Mouse (Mus musculus): ENCODE measurements around the gene Cd47.

DNA sequence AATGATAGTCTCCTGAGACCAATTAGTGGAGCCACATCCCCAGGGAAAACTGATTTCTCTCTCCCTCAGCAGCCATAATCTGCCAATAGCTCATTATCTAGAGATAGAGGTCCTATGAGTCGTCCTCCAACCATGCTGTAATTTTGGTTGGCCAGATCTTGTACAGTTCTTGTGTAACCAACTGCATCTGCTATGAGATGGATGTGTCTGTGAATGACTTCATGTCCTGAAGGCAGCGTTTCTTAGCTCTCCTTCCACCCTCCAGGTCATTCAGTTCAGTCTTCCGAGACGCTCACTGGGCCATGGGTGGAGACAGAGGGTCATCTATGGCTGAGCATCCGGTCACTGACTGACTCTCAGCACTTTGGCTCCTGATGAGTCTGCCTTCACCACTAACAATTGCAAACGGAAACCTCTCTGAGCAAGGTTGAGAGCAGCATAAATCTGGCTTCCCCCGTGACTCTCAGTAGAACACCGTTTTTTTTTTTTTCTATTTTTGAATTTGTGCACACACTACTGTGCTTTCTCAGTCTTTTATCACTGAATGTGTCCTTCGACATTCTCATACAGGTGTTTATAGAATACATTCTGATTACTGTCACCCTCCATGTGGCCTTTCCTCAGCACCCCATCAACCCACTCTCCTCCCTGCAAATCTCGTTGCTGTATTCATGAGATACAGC is 104.1 kb downstream of the Cd47 start:
- no peak for TF ChIP-seq CTCF (IDR thresholded peaks at IDR 0.05; ENCODE audit: low read depth)
- no peak for TF ChIP-seq EP300 (IDR thresholded peaks at IDR 0.05; ENCODE audit: low read depth)

Measured in liver, postnatal 0 days (tissue).